Mouse (Mus musculus) adrenal gland, postnatal 10 days (tissue): ENCODE results near the gene Prdm2. TPM values are rescaled to one million over a fixed set of nuclear protein-coding genes. Genes with fewer than 3 reads are reported as not detected.
A peak's percentile ranks its signal among the peaks of the same experiment; 100 is the strongest.

ENCODE experiments used
- DNase-seq: peaks from one replicate; pipeline ENCODE4 v3.0.0; 2021; ENCODE audit warnings: mixed read lengths
- total RNA-seq, 2 experiments: library from RNA; stranded (reverse); gene quantifications; 2 replicates each; pipeline ENCODE4 v1.2.3; 2021

The Prdm2 gene
- total RNA-seq, 2 experiments from 2014 or later, result 21.2 to 23.4 TPM

- DNase-seq, result no peak
Observed at GRCm38 (mm10) chr4:143152634-143153033, 60.2 kb downstream of the Prdm2 start.

DNA sequence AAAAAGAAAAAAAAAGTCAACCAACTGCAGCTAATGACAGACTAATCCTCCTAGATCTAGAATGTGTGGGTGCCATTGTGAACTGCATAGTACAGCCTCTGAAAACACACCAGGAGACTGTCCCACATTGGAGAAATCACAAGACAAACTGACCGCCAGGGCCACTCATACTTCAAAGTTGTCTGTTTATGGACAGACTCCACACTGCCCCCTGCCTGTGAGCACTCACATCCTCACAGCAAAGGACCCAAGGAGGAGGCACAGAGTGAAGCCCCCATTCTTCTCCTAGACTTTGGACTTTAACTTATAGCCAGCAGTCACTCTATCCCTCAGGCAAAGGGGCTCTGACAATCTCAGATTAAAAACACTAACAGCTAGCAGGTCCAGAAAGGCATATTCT is 61.5 kb downstream of the Prdm2 start:
- peak; percentile 71 for DNase-seq

DNA sequence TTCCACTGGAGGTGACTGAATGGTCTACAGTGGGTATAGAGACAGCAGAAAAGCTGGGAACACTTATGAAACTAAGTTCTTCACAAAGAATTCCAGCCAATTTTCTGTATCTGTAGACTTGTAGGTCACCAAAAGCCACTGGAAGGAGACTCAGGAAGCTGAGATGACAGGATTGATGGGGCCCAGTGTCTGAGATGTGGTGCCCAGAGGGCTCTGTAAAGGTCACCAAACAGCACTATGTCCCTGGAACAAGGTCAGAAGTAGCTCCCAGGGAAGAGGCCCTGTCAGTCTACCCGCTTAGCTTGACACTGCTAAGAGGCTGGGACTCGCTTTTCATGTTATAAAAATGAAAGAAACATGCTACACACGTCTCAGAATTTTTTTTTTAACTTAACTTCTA is 65.1 kb downstream of the Prdm2 start:
- peak; percentile 35 for DNase-seq

DNA sequence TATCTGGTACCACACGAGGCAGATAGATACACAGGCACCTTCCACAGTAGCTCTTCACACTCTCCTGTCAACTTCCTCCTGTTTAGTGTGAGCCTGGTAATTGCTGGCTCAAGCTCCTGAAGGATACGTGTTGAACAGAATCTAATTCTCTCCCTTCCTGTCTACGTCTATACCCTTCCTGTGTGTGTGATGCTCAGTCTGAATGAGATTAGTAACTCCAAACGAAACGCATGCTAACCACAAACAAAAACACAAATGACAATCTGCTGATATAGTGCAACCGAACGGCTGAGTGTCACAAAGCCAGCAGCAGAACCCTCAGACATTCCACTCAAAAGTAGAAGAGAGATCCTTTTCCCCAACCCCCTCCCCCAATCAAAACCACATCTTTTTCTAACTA is 69.2 kb downstream of the Prdm2 start:
- no peak for DNase-seq

DNA sequence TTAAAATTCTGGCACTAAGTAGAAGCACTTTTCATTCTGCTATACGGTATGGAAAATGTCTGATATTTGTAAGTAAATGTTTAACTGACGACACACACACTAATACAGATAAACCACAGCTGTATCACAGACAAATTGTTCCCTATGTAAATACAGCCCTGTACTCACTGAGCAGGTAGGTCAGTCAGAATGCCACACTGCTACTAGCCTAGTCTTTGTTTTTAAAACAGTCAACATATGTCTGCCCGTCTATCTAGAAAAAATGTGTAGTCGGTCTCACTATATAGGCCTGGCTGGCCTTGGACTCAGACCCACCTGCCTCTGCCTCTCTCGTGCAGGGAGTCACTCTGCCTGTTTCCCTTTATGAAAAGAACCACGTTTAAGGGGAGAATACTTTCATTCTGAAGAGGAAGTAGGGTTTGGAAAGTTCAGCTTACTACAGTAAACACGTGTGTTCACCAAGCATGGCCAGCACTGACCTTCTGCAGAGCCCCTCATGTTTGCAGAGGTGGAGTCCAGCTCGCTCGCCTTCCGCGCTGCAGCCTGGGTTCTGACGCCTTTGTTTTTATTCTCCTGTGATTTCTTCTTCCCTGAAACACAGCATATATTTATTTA is 71.0 kb downstream of the Prdm2 start:
- DNase-seq, result no peak

GRCm38 (mm10) chr4:143140940-143141339 is 71.9 kb downstream of the Prdm2 start:
- DNase-seq, result no peak

- DNase-seq, result no peak
Observed at GRCm38 (mm10) chr4:143132433-143132832, 80.4 kb downstream of the Prdm2 start.

- DNase-seq, result no peak
Observed at GRCm38 (mm10) chr4:143130441-143130840, 82.4 kb downstream of the Prdm2 start.

DNA sequence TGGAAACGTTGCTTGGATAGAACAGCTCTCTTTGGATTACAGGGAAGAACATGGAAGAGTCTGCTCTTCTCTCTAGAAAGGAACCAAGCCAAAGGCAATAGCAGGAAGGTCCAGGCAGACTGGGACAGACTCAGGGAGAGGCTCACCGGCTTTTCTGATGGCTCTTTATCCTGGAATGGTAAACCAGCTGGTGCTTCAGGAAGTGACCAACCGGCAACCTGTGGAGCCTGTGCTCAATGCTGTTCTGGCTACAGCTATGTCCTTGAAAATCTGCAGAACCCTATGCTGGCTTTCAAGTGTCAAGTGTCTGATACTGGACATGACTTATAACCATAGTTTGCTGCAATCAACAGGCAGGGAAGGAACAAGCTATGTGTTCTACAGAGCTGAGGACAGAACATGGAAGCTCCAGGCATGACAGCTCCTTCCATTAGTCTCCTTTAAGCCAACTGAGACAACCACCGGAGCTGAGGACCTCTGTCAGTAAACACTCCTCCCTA is 83.5 kb downstream of the Prdm2 start:
- DNase-seq, result peak; percentile 34

DNA sequence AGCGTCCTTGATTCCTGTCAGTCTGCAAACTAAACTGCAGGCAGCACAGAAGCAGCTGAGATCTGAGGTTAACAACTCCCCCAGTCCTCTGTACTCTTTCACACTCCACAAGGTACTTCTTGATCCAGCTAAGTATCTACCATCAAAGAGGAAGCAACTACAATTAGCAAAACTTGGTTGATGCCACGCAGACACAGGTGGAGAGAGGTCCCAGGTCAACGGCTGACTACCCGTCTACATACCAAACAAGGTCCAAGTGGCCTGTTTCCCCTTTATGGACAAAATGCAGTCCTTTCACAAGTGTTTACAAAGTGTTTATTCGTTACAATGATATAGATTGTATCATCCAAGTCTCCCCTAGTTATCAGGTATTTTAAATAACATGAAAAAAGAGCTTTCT is 85.6 kb downstream of the Prdm2 start:
- DNase-seq, result no peak

- DNase-seq, result no peak
Observed at GRCm38 (mm10) chr4:143126476-143126875, 86.3 kb downstream of the Prdm2 start.

- no peak for DNase-seq
Observed at GRCm38 (mm10) chr4:143125290-143125689, 87.5 kb downstream of the Prdm2 start.

GRCm38 (mm10) chr4:143123043-143123442 is 89.8 kb downstream of the Prdm2 start:
- no peak for DNase-seq

GRCm38 (mm10) chr4:143121174-143121573 is 91.6 kb downstream of the Prdm2 start:
- DNase-seq, result no peak

DNA sequence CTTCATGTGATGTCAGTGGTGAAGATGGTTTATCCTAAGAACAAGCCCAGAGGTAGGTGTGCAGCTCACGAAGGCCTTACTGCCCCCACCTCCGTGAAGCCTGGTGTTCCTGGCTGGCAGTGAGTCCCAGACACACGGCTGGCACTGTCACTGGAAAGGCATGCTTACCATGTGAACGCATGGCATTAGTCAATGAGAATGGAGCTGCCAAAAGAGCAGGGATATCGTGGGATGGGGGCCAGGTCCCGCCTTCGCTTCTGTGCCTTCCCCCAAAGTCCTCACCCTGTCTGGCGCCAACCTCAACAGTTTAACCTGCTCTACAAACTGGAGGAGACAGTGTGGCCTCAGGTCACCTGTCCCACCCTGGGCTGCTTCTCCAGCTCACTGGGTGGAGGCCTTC is 92.8 kb downstream of the Prdm2 start:
- peak; percentile 74 for DNase-seq

DNA sequence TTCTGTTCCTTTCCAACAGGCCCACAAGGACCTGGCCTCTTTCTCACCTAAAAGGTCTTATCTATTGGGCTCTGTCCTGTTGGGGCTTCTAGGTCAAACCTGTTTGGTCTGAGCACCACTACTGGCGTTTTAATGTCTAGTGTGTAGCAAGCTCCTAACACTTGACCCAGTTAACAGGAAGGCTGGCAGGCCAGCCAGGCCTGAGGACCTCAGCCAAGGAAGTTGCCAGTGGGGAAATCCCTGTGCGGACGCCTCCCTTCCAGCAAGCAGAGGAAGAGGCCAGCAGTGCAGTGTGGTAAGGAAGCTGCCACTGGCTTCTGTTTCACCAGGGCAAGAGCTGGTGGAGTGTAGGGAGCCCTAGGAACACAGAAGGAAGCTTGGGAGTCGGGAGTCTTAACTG is 94.0 kb downstream of the Prdm2 start:
- DNase-seq, result peak; percentile 85

DNA sequence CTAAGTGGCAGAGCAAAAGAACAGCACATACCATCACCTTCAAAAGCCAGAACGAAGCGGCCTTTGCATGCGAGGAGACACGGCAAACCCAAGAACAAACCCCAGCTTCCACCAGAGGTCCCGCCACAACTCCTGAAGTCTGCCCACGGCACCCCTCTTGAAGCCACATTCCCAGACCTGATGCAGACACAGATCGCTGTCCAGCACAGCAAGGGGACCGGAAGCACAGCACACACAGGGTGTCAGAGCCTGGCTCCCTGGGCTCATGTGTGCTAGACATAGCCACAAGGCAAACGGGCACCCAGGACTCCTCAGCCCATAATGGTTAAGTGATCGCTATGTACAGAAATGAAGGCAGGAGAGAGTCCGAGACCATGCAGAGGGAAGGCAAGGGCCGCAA is 96.9 kb downstream of the Prdm2 start:
- DNase-seq, result no peak

GRCm38 (mm10) chr4:143114232-143114979 is 98.4 kb downstream of the Prdm2 start:
- no peak for DNase-seq

GRCm38 (mm10) chr4:143112985-143113384 is 99.8 kb downstream of the Prdm2 start:
- peak; percentile 84 for DNase-seq

GRCm38 (mm10) chr4:143112439-143112838 is 100.4 kb downstream of the Prdm2 start:
- no peak for DNase-seq

DNA sequence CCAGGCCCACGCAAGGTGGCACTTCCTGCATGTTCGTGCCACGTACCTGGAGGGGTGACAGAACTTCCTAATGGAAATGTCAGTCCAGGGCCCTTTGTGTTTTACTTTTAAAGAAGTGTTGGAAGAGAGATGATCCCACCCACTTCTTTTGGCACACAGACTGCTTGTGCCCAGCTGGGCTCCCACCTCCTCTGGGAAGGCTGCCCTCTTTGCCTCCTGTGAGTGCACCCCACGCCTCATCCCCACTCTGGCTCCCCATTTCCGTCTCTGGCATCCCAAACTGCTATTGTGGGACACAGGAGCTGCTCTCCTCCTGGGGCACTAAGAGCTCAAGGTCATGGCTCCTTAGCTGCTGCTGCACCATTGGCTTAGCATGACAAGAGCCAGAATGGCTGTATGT is 100.9 kb downstream of the Prdm2 start:
- no peak for DNase-seq

DNA sequence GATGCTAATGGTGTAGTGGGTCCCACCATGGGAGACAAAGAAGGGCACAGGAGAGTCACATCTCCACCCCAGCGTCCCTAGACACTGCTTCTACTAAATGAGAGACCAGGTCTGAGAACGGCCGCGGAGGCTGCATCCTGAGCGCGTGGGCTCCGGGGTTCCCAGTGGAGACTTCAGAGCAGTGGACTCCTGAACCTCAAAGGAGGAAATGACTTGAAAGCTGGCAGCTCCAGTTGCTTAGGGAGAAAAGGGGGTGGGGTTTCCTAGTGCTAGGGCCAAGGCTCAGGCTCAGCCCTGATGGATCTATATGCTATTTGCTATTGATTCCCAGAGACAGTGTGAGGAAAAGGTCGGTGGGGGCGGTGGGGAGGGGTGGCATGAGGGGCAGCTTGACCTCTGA is 104.2 kb downstream of the Prdm2 start:
- DNase-seq, result no peak

DNA sequence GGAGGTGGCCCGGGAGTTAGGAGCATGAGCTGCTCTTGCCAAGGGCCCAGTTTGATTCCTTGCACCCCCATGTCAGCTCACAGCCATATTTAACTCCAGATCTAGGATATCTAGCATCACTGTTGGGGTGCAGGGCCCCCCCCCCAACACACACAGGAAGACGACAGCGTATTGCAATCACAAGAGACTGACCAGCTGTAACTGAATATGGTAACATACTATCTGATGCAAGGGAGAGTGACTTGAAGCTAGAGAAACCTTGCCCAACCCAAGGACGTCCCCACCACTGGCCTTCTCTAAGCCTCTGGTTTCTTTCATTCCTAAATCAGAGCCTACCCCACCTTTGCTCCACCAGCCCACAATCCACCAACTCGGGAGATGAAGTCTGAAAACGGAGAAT is 105.8 kb downstream of the Prdm2 start:
- no peak for DNase-seq

DNA sequence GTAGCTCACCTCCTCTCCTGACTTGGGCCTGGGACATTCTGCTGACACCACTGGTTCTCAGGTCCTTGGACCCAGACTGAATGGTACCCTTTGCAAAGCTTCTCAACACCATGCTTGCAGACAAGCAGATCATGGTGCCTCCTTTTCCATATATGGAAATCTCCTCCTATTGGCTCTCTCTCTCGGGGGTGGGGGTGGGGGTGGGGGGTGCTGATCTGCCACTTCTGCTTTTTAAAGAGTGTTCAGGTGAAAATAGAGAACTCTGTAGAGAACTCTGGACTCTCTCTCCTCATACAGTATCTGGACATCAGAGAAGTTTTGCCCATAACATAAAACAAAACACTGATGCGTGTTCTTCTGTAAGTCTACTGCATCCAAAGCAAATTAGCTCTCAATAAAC is 106.2 kb downstream of the Prdm2 start:
- DNase-seq, result no peak
